Mouse (Mus musculus) lung, postnatal 0 days (tissue): ENCODE measurements around the gene Tmem82.

Experiments
- CTCF ChIP-seq: IDR thresholded peaks from 2 replicates; pipeline ENCODE4 v1.5.1; 2016; ENCODE audit warnings: antibody characterized with exemption, mild to moderate bottlenecking
- EP300 ChIP-seq: IDR thresholded peaks from 2 replicates; pipeline ENCODE4 v1.6.1; 2016; ENCODE audit warnings: antibody characterized with exemption, mild to moderate bottlenecking, control low read depth

GRCm38 (mm10) chr4:141654509-141654908, 36.1 kb upstream of the Tmem82 start:
- TF ChIP-seq CTCF (no peak), EP300 (no peak)
